Mouse (Mus musculus): ENCODE measurements at regions not wholly inside any gene's neighbourhood (a gene's known extent, or its start where the extent isn't known, plus 50 kb on each side); places are given as distances from the start of the nearest gene placed in this dataset.

DNA sequence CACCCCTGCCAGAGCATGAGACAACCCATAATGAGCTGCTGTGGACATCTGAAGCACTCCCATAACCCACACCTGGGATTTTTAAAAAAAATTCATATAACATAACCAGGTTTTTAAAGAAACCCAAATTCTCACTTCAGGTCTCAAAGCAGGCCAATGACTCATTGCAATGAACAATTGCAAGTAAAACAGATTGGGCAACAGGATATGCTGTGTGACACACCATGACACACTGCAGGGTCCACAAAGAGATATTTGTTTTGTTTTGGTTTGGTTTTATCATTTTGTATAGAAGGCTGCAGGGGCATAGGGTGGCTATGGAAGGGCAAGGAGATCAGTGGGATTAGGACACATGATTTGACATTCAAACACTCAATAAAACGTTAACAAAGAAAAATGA is 1082.1 kb upstream of the Zeb2 start:
- no peak for TF ChIP-seq HCFC1 (IDR thresholded peaks at IDR 0.05; ENCODE audit: borderline replicate concordance, insufficient read depth, low read length)
- TF ChIP-seq ZNF384 (IDR thresholded peaks at IDR 0.05; ENCODE audit: low read depth, low read length), result no peak

All from ES-E14 (cell line).